Mouse (Mus musculus) liver, adult 2 months (tissue): ENCODE measurements around the gene Vwa3a. TPM values are rescaled to one million over a fixed set of nuclear protein-coding genes. Genes with fewer than 3 reads are reported as not detected.

Experiments used
- DNase-seq: peaks from one replicate; pipeline ENCODE4 v3.0.0-alpha.2; 2011; ENCODE audit warnings: low read depth, low spot score; ENCODE audit errors: extremely low read depth
- H3K27ac ChIP-seq: fragments of 200-500 bp; replicated peaks from 2 replicates; pipeline ENCODE4 v1.5.1; 2012; ENCODE audit warnings: low read depth, mild to moderate bottlenecking, control low read depth, inconsistent platforms, low read length; ENCODE audit not compliant: insufficient read depth
- H3K27me3 ChIP-seq: fragments of 200-500 bp; 2 replicates; pipeline ENCODE4 v1.6.1; 2012; ENCODE audit warnings: mild to moderate bottlenecking, moderate library complexity, low read length, inconsistent platforms; ENCODE audit not compliant: control insufficient read depth, insufficient read depth
- H3K36me3 ChIP-seq: fragments of 200-500 bp; 2 replicates; pipeline ENCODE4 v1.6.1; 2012; ENCODE audit warnings: low read length, inconsistent platforms; ENCODE audit not compliant: control insufficient read depth, insufficient read depth
- H3K4me1 ChIP-seq: fragments of 200-500 bp; 2 replicates; pipeline ENCODE4 v1.6.1; 2011; ENCODE audit warnings: low read length; ENCODE audit not compliant: control insufficient read depth, insufficient read depth
- H3K4me3 ChIP-seq: fragments of 200-500 bp; 2 replicates; pipeline ENCODE4 v1.5.1; 2011; ENCODE audit warnings: low read depth, mild to moderate bottlenecking, control low read depth, low read length, moderate library complexity; ENCODE audit not compliant: insufficient read depth
- H3K79me2 ChIP-seq: fragments of 200-500 bp; 2 replicates; pipeline ENCODE4 v1.6.1; 2012; ENCODE audit warnings: inconsistent platforms, mild to moderate bottlenecking, low read length, moderate library complexity; ENCODE audit not compliant: control insufficient read depth, insufficient read depth
- H3K9ac ChIP-seq: fragments of 200-500 bp; 2 replicates; pipeline ENCODE4 v1.6.1; 2012; ENCODE audit warnings: low read depth, mild to moderate bottlenecking, control low read depth, inconsistent platforms, low read length
- CTCF ChIP-seq: fragments of 200-500 bp; IDR thresholded peaks from 2 replicates; pipeline ENCODE4 v1.5.1; 2011; ENCODE audit warnings: low read depth, low read length, control low read depth
- POLR2A ChIP-seq: fragments of 200-500 bp; IDR thresholded peaks from 2 replicates; pipeline ENCODE4 v1.6.1; 2011; ENCODE audit warnings: low read length, control low read depth; ENCODE audit not compliant: insufficient read depth; ENCODE audit errors: extremely low read depth
- WGBS: fragments of 180-500 bp; shearing (Covaris S2); methylation state at CpG from one replicate; pipeline ENCODE4 v1.1.7; 2018; 5-methylcytosine and 5-hydroxymethylcytosine counted together
- polyA plus RNA-seq: library from polyadenylated mRNA; depleted of rRNA; stranded (reverse); fragments of >200 nt; gene quantifications from 2 replicates; pipeline ENCODE4 v1.2.3, GENCODE M21; 2012
- total RNA-seq: library from RNA; depleted of rRNA; stranded (reverse); fragments of >200 nt; gene quantifications from 2 replicates; pipeline ENCODE4 v1.2.3, GENCODE M21; 2014

Gene Vwa3a
- total and polyA plus RNA-seq, 2 experiments, result under 0.01 TPM; not detected in 1

- Histone ChIP-seq H3K4me1 (no peaks in the 10 kb centered on the region), H3K9ac (no peak overlapping the region), H3K4me3 (no peak overlapping the region), H3K36me3 (no peaks in the 10 kb centered on the region), H3K79me2 (no peaks in the 10 kb centered on the region), H3K27ac (no peak overlapping the region), H3K27me3 (no peaks in the 10 kb centered on the region)
- WGBS, result 48% methylated on average over 1 of the region's 1 CpGs
- no peak for DNase-seq
- TF ChIP-seq POLR2A (no peak), CTCF (no peak)
Measured at GRCm38 (mm10) chr7:120771389-120771788, 32.3 kb downstream of the Vwa3a start.

- Histone ChIP-seq H3K79me2 (no peaks in the 10 kb centered on the region), H3K4me1 (no peaks in the 10 kb centered on the region), H3K27ac (no peak overlapping the region), H3K9ac (no peak overlapping the region), H3K4me3 (no peak overlapping the region), H3K36me3 (no peaks in the 10 kb centered on the region), H3K27me3 (0 out of 2 replicates have a peak, but pooled peaks cover 3% of the 10 kb centered on the region)
- WGBS, result 59% methylated on average over 2 of the region's 2 CpGs
- DNase-seq, result no peak
- TF ChIP-seq CTCF (no peak), POLR2A (no peak)
Measured at GRCm38 (mm10) chr7:120778012-120778411, 38.9 kb downstream of the Vwa3a start.

GRCm38 (mm10) chr7:120795544-120795943, 56.4 kb downstream of the Vwa3a start:
- WGBS, result 77% methylated on average over 4 of the region's 4 CpGs
- H3K4me3 ChIP-seq, result no peak overlapping the region
- H3K4me1 ChIP-seq, result no peaks in the 10 kb centered on the region
- H3K27me3 ChIP-seq, result no peaks in the 10 kb centered on the region
- no peak overlapping the region for H3K27ac ChIP-seq
- no peak for TF ChIP-seq POLR2A
- no peak for TF ChIP-seq CTCF
- no peak for DNase-seq
- H3K9ac ChIP-seq, result no peak overlapping the region
- no peaks in the 10 kb centered on the region for H3K36me3 ChIP-seq
- no peaks in the 10 kb centered on the region for H3K79me2 ChIP-seq

GRCm38 (mm10) chr7:120796369-120796768, 57.3 kb downstream of the Vwa3a start:
- Histone ChIP-seq H3K27me3 (no peaks in the 10 kb centered on the region), H3K9ac (no peak overlapping the region), H3K4me3 (no peak overlapping the region), H3K27ac (no peak overlapping the region), H3K4me1 (no peaks in the 10 kb centered on the region), H3K36me3 (no peaks in the 10 kb centered on the region), H3K79me2 (no peaks in the 10 kb centered on the region)
- DNase-seq, result no peak
- WGBS, result 71% methylated on average over 3 of the region's 3 CpGs
- TF ChIP-seq POLR2A, result no peak
- no peak for TF ChIP-seq CTCF

GRCm38 (mm10) chr7:120803268-120803667, 64.2 kb downstream of the Vwa3a start:
- 90% methylated on average over 2 of the region's 2 CpGs for WGBS
- no peaks in the 10 kb centered on the region for H3K79me2 ChIP-seq
- TF ChIP-seq POLR2A (no peak), CTCF (no peak)

GRCm38 (mm10) chr7:120809705-120810104, 70.6 kb downstream of the Vwa3a start:
- TF ChIP-seq CTCF, result no peak
- no peak for TF ChIP-seq POLR2A
- no peaks in the 10 kb centered on the region for H3K4me1 ChIP-seq
- no peak overlapping the region for H3K4me3 ChIP-seq
- no peak for DNase-seq
- H3K9ac ChIP-seq, result no peak overlapping the region
- no peaks in the 10 kb centered on the region for H3K36me3 ChIP-seq
- 11% methylated on average over 27 of the region's 27 CpGs for WGBS
- no peaks in the 10 kb centered on the region for H3K79me2 ChIP-seq
- H3K27me3 ChIP-seq, result 0 out of 2 replicates have a peak, but pooled peaks cover 3% of the 10 kb centered on the region
- no peak overlapping the region for H3K27ac ChIP-seq

More at GRCm38 (mm10) chr7:120803268-120803667, 64.2 kb downstream of the Vwa3a start:
- no peak for DNase-seq
- Histone ChIP-seq H3K9ac (no peak overlapping the region), H3K4me1 (no peaks in the 10 kb centered on the region), H3K27ac (no peak overlapping the region), H3K4me3 (no peak overlapping the region), H3K36me3 (no peaks in the 10 kb centered on the region), H3K27me3 (no peaks in the 10 kb centered on the region)
